Mouse (Mus musculus) bone marrow, adult 2 months (tissue): ENCODE results near the gene Foxp4. TPM values are rescaled to one million over a fixed set of nuclear protein-coding genes. Genes with fewer than 3 reads are reported as not detected.

Experiments used
- H3K27ac ChIP-seq: fragments of 200-500 bp; 2 replicates; pipeline ENCODE4 v1.5.1; 2012; ENCODE audit warnings: low read depth, mild to moderate bottlenecking, control low read depth, inconsistent platforms, low read length; ENCODE audit not compliant: control insufficient read depth, poor library complexity, insufficient read depth
- H3K4me1 ChIP-seq: fragments of 200-500 bp; 2 replicates; pipeline ENCODE4 v1.6.1; 2011; ENCODE audit warnings: low read length; ENCODE audit not compliant: control insufficient read depth, insufficient read depth
- H3K4me3 ChIP-seq: fragments of 200-500 bp; replicated peaks from 2 replicates; pipeline ENCODE3; 2011; ENCODE audit warnings: mild to moderate bottlenecking, low read depth, low read length, control low read depth; ENCODE audit not compliant: control insufficient read depth
- CTCF ChIP-seq: fragments of 200-500 bp; IDR thresholded peaks from 2 replicates; pipeline ENCODE4 v1.5.1; 2011; ENCODE audit warnings: low read length, control low read depth; ENCODE audit not compliant: control insufficient read depth, insufficient read depth
- POLR2A ChIP-seq: fragments of 200-500 bp; IDR thresholded peaks from 2 replicates; pipeline ENCODE4 v1.6.1; 2011; ENCODE audit warnings: low read depth, mild to moderate bottlenecking, control low read depth, low read length, borderline replicate concordance; ENCODE audit not compliant: control insufficient read depth
- WGBS: fragments of 180-500 bp; shearing (Covaris S2); methylation state at CpG from one replicate; pipeline ENCODE4 v1.1.7; 2018; 5-methylcytosine and 5-hydroxymethylcytosine counted together
- polyA plus RNA-seq: library from polyadenylated mRNA; stranded (reverse); fragments of >200 nt; gene quantifications from 2 replicates; pipeline ENCODE4 v1.2.4, GENCODE M21; 2011; ENCODE audit warnings: low replicate concordance; ENCODE audit not compliant: missing spikeins, insufficient read depth, insufficient read length

The Foxp4 gene
- polyA plus RNA-seq, 1 experiment: 14.6 TPM

DNA sequence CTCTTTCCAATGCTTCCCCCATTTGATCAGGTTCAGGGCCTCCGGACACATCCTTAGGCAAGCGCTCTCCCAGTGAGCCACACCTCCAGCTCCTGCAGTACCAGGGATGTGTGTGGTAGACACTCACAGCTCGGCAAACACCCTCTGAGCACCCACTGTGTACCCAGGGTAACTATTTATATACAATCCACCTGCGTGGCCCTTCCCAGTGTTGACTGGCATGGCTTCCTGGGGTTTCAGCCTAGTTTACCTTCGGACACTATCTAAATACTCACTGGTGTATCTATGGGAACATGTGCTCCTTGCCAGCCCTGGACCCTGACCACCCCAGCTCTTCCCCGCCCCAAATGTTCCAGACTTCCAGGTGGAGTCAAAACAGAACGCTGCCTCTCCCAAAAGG, 34.7 kb downstream of the Foxp4 start:
- no peak overlapping the region for H3K4me3 ChIP-seq
- no peaks in the 10 kb centered on the region for H3K4me1 ChIP-seq
- TF ChIP-seq CTCF (no peak), POLR2A (no peak)
- WGBS: 83% methylated on average over 7 of the region's 7 CpGs
- H3K27ac ChIP-seq: no peak overlapping the region

DNA sequence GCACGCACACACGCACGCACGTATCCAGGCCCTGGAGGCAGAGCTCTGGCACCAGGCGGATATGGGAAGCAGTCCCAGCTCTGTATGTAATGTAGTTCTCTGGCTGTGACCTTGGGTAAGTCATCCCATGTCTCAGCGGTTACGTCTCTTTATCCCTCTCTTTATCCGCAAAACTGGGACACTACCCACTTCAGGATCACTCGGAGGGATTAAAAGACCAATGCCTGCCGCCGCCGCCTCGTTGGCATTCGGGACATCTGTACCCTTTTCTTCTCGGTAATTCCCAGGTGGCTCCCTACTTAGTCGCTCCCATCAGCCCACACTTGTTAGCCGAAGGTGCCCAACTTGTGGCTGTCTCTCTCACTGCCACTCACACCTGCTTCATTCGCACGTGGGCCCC, 35.2 kb downstream of the Foxp4 start:
- H3K4me1 ChIP-seq: no peaks in the 10 kb centered on the region
- no peak for TF ChIP-seq POLR2A
- H3K4me3 ChIP-seq: no peak overlapping the region
- no peak overlapping the region for H3K27ac ChIP-seq
- 89% methylated on average over 19 of the region's 19 CpGs for WGBS

DNA sequence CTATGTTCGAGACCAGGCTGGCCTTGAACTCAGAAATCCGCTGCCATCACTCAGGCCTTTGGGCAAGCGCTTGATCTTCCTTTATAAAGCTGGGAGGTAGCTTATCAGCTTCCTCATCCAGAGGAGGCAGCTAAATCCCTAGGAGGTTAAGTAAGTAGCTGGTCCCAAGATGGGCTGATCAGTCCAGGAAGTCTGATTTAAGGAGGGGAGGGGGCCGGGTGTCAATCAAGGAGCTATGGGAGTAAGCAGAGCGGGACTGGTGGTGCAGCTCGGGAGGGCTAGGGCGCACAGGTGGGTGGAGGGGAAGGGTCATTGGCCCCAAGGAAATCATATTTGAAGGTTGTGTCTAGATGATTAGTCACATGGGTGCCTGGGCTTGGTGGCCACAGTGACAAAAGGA, 35.8 kb downstream of the Foxp4 start:
- H3K4me1 ChIP-seq: no peaks in the 10 kb centered on the region
- no peak overlapping the region for H3K4me3 ChIP-seq
- H3K27ac ChIP-seq: no peak overlapping the region
- WGBS: 82% methylated on average over 7 of the region's 7 CpGs
- TF ChIP-seq CTCF: no peak
- TF ChIP-seq POLR2A: no peak

DNA sequence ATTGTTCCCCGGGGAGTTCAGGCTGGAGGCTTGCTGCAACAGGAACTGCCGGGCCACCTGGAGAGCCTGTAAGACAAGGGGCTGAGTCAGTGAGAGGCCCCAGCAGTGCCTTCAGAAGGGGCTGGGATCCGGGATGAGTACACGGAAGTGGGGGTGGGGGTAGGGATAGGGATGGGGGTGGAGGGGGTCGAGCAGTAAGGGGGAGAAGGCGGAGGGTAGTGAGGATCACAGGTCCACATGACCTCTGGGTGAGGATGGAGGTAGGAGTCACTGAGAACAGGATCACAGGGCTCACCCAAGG, 36.3 kb downstream of the Foxp4 start:
- Histone ChIP-seq H3K4me1 (no peaks in the 10 kb centered on the region; the same call in 1 of the 2 replicates), H3K4me3 (no peak overlapping the region), H3K27ac (no peak overlapping the region)
- no peak for TF ChIP-seq CTCF
- TF ChIP-seq POLR2A: no peak
- WGBS: 30% methylated on average over 6 of the region's 6 CpGs

DNA sequence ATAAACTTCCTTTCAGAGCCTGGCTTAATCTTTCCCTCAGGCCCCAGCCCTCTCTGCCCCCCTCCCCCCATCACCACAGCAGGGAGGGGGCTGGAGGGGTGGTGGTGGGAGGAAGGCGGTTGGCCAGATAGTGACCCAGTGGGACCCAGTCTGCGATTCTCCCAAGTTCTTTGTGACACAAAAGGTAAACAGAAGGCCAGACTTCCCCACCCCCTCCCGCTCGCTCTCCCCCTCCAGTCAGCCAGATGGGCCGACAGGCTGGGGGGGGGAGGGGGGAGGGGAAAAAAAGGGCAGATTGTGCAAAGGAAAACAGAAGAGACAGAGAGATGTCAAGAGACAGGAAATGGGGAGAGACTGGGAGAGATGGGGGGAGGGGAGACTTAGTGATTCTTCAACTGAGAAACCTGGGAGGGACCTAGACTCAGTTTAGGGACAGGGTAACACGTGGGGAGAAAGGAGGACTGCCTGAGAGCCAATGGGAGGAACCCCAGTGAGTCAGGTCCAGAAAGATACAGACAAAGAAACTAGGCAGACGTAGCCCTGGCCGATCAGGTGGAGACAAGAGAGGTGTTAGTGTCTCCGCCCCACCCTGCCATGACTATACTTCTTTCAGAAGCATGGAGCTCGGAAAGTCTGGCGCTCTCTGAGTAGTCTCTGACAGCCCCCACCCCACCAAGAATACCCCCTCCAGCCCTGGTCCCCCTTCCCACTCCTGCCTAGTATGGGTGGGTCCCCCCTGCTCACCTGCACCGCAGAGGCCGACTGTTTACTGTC, 36.9 kb downstream of the Foxp4 start:
- H3K4me1 ChIP-seq: no peaks in the 10 kb centered on the region; the same call in 1 of the 2 replicates
- 50% methylated on average over 13 of the region's 13 CpGs for WGBS
- H3K27ac ChIP-seq: no peak overlapping the region
- no peak for TF ChIP-seq CTCF
- TF ChIP-seq POLR2A: no peak
- H3K4me3 ChIP-seq: no peak overlapping the region

DNA sequence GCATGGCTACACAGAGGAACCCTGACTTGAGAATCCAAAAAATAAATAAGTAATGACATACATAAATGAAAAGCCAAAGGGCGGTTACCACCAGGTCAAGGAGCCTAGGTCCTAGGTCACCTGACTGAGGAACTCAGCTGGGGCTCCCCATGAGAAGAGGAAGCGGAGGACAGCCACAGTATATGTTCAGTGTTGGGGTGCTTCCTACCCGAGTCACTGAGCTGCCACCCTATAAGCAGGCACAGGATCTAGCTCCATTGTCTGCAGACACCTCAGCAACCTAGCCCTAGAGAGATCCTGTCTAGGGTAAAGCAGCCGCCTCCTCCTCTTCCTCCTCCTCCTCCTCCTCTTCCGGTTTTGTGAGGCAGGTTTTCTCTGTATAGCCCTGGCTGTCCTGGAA, 41.3 kb downstream of the Foxp4 start:
- Histone ChIP-seq H3K4me3 (no peak overlapping the region), H3K27ac (no peak overlapping the region), H3K4me1 (peaks cover 2% of the 10 kb centered on the region; the same call in 1 of the 2 replicates)
- WGBS: 27% methylated on average over 5 of the region's 5 CpGs
- TF ChIP-seq CTCF: no peak
- TF ChIP-seq POLR2A: no peak

DNA sequence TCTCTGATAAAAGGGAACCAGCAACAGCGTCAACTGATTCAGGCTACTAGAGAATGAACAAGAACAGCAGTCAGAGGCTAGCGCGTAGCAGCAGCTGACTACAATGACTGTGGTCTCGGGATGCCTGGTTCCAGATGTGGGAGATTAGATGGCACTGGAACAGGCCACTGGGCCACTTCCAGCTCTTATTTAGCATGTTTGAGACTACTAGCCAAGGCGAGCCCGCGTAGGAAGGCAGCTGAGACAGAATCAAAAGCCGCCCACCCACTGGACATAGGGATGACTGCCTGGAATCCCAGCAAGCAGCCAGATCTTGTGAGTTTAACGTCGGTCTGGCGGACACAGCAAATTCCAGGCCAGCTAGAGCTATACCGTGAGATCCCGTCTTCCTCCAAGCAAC, 43.1 kb downstream of the Foxp4 start:
- WGBS: 89% methylated on average over 13 of the region's 13 CpGs
- Histone ChIP-seq H3K4me3 (no peak overlapping the region), H3K4me1 (peaks cover 2% of the 10 kb centered on the region; the same call in 1 of the 2 replicates), H3K27ac (no peak overlapping the region)
- TF ChIP-seq POLR2A (no peak), CTCF (no peak)

DNA sequence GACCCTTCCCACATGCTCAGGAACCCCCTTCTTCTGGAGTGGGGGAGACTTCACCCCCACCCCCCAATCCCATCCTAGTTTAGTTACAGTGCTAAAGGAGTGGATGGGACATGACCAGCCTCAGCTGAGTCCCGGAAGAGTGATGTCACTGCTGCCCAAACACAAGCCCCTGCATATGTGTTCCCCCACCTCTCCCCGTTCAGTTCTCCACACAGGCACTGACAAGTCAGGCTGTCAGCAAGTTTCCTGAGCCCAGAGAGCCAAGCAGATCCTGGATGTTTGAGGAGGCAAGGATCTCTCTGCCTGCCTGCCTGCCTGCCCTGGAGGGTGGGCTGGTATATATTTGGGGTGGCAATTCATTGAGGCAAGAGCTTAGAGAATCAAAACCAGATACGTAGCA, 45.2 kb downstream of the Foxp4 start:
- Histone ChIP-seq H3K4me3 (no peak overlapping the region), H3K4me1 (peaks cover 3% of the 10 kb centered on the region; the same call in 1 of the 2 replicates), H3K27ac (0 out of 2 replicates have a peak overlapping the region, but pooled peaks have one; percentile 10)
- 67% methylated on average over 3 of the region's 3 CpGs for WGBS
- TF ChIP-seq CTCF (no peak), POLR2A (no peak)
